Mouse (Mus musculus) heart, embryonic 12.5 days (tissue): ENCODE results near the gene Il34. TPM values are rescaled to one million over a fixed set of nuclear protein-coding genes. Genes with fewer than 3 reads are reported as not detected.

ENCODE experiments used
- ATAC-seq: fragments of 200-750 bp; cut with Nextera tagmentation; 2 replicates; pipeline ENCODE4 v1.8.0; 2017; ENCODE audit warnings: moderate TSS enrichment, moderate library complexity; ENCODE audit not compliant: insufficient number of reproducible peaks, low FRiP score
- H3K27ac ChIP-seq: fragments of 300-500 bp; sonication (generic); 2 replicates; pipeline ENCODE4 v1.5.1; 2016; ENCODE audit warnings: mild to moderate bottlenecking, moderate library complexity; ENCODE audit not compliant: poor library complexity, severe bottlenecking
- H3K27me3 ChIP-seq: fragments of 300-500 bp; sonication (generic); replicated peaks from 2 replicates; pipeline ENCODE4 v1.6.1; 2016; ENCODE audit warnings: mild to moderate bottlenecking, moderate library complexity
- H3K36me3 ChIP-seq: fragments of 300-500 bp; sonication (generic); 2 replicates; pipeline ENCODE4 v1.6.1; 2016; ENCODE audit warnings: mild to moderate bottlenecking, moderate library complexity
- H3K4me1 ChIP-seq: fragments of 300-500 bp; sonication (generic); replicated peaks from 2 replicates; pipeline ENCODE4 v1.6.1; 2016; ENCODE audit warnings: mild to moderate bottlenecking
- H3K4me2 ChIP-seq: fragments of 300-500 bp; sonication (generic); 2 replicates; pipeline ENCODE4 v1.6.1; 2016; ENCODE audit warnings: mild to moderate bottlenecking, moderate library complexity
- H3K4me3 ChIP-seq: fragments of 300-500 bp; sonication (generic); 2 replicates; pipeline ENCODE4 v1.5.1; 2016; ENCODE audit warnings: mild to moderate bottlenecking
- H3K9ac ChIP-seq: fragments of 300-500 bp; sonication (generic); 2 replicates; pipeline ENCODE4 v1.6.1; 2016; ENCODE audit warnings: mild to moderate bottlenecking, moderate library complexity
- H3K9me3 ChIP-seq: fragments of 300-500 bp; sonication (generic); replicated peaks from 2 replicates; pipeline ENCODE4 v1.6.1; 2016; ENCODE audit warnings: mild to moderate bottlenecking, moderate library complexity
- WGBS: fragments of 180-500 bp; shearing (Covaris S2); methylation state at CpG from one replicate; pipeline ENCODE4 v1.1.7; 2016; 5-methylcytosine and 5-hydroxymethylcytosine counted together
- polyA plus RNA-seq: library from polyadenylated mRNA; unstranded; fragments of >200 nt; fragmentation: Nextera tagmentation; extraction: Ambion mirVana; gene quantifications from 2 replicates; pipeline ENCODE4 v1.2.1, GENCODE M21; 2016

The Il34 gene
- polyA plus RNA-seq = 0.13 and 0.32 TPM in 2 replicates

GRCm38 (mm10) chr8:110805669-110806068 is at the start of gene Il34:
TSS of gene Il34 (minus strand) at chr8:110805924.
- Histone ChIP-seq H3K4me2 (peak within 1 kb of the TSS; percentile 35), H3K4me1 (peaks cover 28% of the 10 kb centered on the region), H3K27me3 (0 out of 2 replicates have a peak, but pooled peaks cover 3% of the 10 kb centered on the region), H3K9ac (no peak within 1 kb of the TSS), H3K27ac (no peak within 1 kb of the TSS), H3K36me3 (peaks cover 20% of the 10 kb centered on the region), H3K4me3 (no peak within 1 kb of the TSS), H3K9me3 (no peaks in the 10 kb centered on the region)
- WGBS = 30% methylated on average over 12 of the region's 12 CpGs
- no peak for ATAC-seq

DNA sequence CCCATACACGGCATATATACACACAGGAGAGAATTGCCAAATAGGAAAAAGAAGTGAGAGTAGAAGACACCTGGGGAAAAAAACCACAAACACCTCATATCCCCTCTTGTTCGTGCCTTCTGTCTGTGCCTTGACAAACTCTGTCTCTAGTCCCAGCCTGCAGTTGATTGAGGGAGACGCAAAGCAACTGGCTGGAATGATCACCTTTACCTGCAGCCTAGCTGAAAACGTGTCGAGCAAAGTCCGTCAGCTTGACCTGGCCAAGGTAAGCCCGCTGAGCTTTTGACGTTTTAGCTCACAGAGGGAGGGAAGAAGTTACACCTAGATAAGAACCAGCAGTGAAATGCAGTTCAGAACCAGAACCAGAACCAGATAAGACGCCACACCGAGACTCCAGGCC is 45.5 kb upstream of the Il34 start:
- WGBS = 92% methylated on average over 10 of the region's 10 CpGs
- Histone ChIP-seq H3K27me3 (no peaks in the 10 kb centered on the region), H3K36me3 (peaks cover 62% of the 10 kb centered on the region), H3K4me1 (peaks cover 8% of the 10 kb centered on the region), H3K4me2 (no peak overlapping the region), H3K9ac (no peak overlapping the region), H3K9me3 (no peaks in the 10 kb centered on the region), H3K27ac (no peak overlapping the region), H3K4me3 (no peak overlapping the region)
- no peak for ATAC-seq

- ATAC-seq = no peak
- 40% methylated on average over 14 of the region's 14 CpGs for WGBS
- Histone ChIP-seq H3K4me3 (peak overlapping the region; percentile 99), H3K27ac (0 out of 2 replicates have a peak overlapping the region, but pooled peaks have one; percentile 12), H3K27me3 (no peaks in the 10 kb centered on the region), H3K36me3 (peaks cover 50% of the 10 kb centered on the region), H3K9me3 (no peaks in the 10 kb centered on the region), H3K4me2 (peak overlapping the region; percentile 80), H3K4me1 (peaks cover 20% of the 10 kb centered on the region), H3K9ac (peak overlapping the region; percentile 94)
These were observed 42.1 kb upstream of the Il34 start for GRCm38 (mm10) chr8:110847645-110848495.

DNA sequence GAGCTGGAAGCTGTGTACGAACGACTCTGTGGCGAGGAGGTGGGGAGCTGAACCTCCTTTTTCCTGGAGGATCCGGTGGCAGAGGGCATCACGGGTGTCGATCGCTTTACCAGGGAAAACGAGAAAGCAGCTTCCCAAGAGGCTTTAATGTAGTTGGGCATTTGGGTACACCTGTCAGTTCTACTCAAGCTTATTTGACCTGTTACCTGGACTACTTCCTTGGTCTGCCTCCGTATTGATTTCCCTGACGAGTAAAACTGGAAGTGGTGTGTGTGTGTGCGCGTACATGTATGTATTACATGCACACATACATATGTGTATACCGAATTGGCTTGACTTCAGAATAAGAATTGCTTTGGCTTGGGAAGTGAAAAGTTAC is 41.4 kb upstream of the Il34 start:
- H3K27me3 ChIP-seq = no peaks in the 10 kb centered on the region
- H3K9ac ChIP-seq = peak overlapping the region; percentile 94
- WGBS = 1% methylated on average over 13 of the region's 13 CpGs
- no peaks in the 10 kb centered on the region for H3K9me3 ChIP-seq
- H3K27ac ChIP-seq = peak overlapping the region; percentile 82
- H3K4me1 ChIP-seq = peaks cover 20% of the 10 kb centered on the region
- peak overlapping the region; percentile 80 for H3K4me2 ChIP-seq
- peaks cover 50% of the 10 kb centered on the region for H3K36me3 ChIP-seq
- peak overlapping the region; percentile 99 for H3K4me3 ChIP-seq
- peak; percentile 15; the same call in 1 of the 2 replicates for ATAC-seq

- Histone ChIP-seq H3K36me3 (peaks cover 48% of the 10 kb centered on the region), H3K9ac (peak within 1 kb of the TSS; percentile 94), H3K4me2 (peak within 1 kb of the TSS; percentile 80), H3K4me1 (peaks cover 20% of the 10 kb centered on the region), H3K4me3 (peak within 1 kb of the TSS; percentile 99), H3K27ac (peak within 1 kb of the TSS; percentile 82), H3K27me3 (no peaks in the 10 kb centered on the region), H3K9me3 (no peaks in the 10 kb centered on the region)
- peak; percentile 90 for ATAC-seq
- WGBS = under 1% methylated on average over 53 of the region's 53 CpGs
These were observed 40.9 kb upstream of the Il34 start, which contains the start of the genes Cog4 and Sf3b3 for GRCm38 (mm10) chr8:110846405-110847170. TSS of gene Cog4 (plus strand) at chr8:110846600. TSS of gene Sf3b3 (minus strand) at chr8:110846787.

DNA sequence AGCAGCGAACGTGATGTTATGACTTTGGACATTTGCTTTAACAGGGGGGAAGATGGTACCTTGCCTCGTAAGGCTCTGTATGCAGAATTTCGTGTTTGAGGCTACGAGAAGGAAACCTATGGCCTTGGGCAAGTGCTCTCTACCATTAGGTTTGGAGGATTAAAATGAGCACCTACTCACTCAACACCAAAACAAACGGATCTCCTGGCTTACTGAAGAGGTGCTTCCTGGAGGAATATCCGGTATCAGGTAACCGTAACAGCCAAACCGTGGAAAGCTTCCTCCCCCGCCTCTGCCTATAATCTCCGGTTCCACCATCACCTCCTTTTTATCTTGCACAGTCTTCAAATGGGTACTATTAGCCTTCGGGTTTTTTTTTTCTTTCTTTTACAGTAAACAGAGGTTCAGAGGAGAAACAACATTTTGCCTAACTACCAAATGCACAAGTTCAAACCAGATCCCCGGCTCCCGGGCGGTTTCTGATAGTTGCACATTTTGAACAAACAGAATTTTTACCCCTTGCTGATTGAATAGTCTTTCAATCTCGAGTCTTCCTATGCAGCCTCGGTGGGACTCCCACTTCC is 40.2 kb upstream of the Il34 start:
- Histone ChIP-seq H3K27me3 (no peaks in the 10 kb centered on the region), H3K36me3 (peaks cover 48% of the 10 kb centered on the region), H3K9me3 (no peaks in the 10 kb centered on the region), H3K4me2 (peak overlapping the region; percentile 80), H3K9ac (peak overlapping the region; percentile 90), H3K4me3 (peak overlapping the region; percentile 99), H3K4me1 (peaks cover 20% of the 10 kb centered on the region), H3K27ac (peak overlapping the region; percentile 82)
- WGBS = 8% methylated on average over 17 of the region's 17 CpGs
- ATAC-seq = no peak

DNA sequence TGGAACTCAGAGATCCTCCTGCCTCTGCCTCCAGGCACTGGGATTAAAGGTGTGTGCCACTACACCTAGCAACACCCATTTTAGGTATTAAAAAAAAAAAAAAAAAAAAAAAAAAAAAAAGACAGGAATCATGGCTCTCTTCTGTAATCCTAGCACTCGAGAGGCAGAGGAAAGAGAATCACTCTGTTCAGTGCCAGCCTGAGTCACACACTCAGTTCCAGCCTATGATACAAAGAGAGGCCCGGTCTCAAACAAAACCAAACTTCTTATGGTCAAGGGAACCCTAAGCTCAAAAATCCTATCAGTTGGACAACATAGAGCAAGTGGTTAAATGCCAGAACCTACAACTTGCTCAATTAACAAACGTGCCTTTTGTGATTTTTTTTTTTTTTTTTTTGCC is 39.2 kb upstream of the Il34 start:
- H3K9me3 ChIP-seq = no peaks in the 10 kb centered on the region
- H3K27ac ChIP-seq = no peak overlapping the region
- no peak overlapping the region for H3K4me3 ChIP-seq
- H3K27me3 ChIP-seq = no peaks in the 10 kb centered on the region
- H3K4me2 ChIP-seq = no peak overlapping the region
- 76% methylated on average over 3 of the region's 3 CpGs for WGBS
- H3K9ac ChIP-seq = no peak overlapping the region
- peaks cover 48% of the 10 kb centered on the region for H3K36me3 ChIP-seq
- ATAC-seq = no peak
- H3K4me1 ChIP-seq = peaks cover 20% of the 10 kb centered on the region

DNA sequence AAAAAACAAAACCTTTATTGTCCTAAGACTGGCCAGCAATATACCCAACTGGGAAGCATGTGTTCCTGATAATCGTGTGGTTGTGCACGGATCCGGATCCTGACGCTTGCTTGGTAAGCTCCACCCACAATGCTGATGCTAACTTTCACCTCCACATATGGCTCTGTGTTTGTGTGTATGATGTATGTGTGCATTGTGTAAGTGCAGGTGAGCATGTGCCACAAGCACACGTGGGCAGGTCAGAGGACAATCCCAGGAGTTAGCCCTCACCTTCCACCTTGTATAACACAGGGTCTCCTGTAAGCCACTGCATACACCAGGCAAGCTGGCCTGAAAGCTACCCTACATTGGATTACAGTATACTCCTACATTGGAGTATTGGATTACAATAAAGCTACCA is 37.5 kb upstream of the Il34 start:
- Histone ChIP-seq H3K4me2 (no peak overlapping the region), H3K9me3 (no peaks in the 10 kb centered on the region), H3K9ac (no peak overlapping the region), H3K36me3 (peaks cover 59% of the 10 kb centered on the region), H3K4me1 (peaks cover 20% of the 10 kb centered on the region), H3K4me3 (no peak overlapping the region), H3K27ac (no peak overlapping the region), H3K27me3 (no peaks in the 10 kb centered on the region)
- WGBS = 92% methylated on average over 5 of the region's 5 CpGs
- ATAC-seq = no peak

GRCm38 (mm10) chr8:110842012-110842574 is 36.4 kb upstream of the Il34 start:
- Histone ChIP-seq H3K9me3 (no peaks in the 10 kb centered on the region), H3K4me3 (no peak overlapping the region), H3K9ac (no peak overlapping the region), H3K4me1 (peaks cover 13% of the 10 kb centered on the region), H3K36me3 (peaks cover 71% of the 10 kb centered on the region), H3K27ac (no peak overlapping the region), H3K27me3 (no peaks in the 10 kb centered on the region), H3K4me2 (no peak overlapping the region)
- ATAC-seq = no peak
- WGBS = 93% methylated on average over 3 of the region's 3 CpGs

DNA sequence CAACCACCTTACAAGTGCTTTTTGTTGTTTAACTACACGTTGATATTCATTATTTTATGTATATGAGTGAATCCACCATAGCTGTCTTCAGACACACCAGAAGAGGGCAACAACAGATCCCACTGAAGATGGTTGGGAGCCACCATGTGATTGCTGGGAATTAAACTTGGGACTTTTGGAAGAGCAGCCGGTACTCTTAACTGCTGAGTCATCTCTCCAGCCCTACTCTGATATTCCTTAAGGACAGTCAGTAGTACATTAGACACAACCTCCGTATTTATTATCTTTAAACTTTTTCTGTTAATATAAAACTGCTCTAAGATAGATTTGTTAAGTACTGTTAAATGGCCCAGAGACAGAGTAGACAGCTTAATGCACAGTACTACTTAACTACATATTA is 26.2 kb upstream of the Il34 start:
- Histone ChIP-seq H3K9me3 (no peaks in the 10 kb centered on the region), H3K4me2 (no peak overlapping the region), H3K36me3 (peaks cover 90% of the 10 kb centered on the region), H3K4me3 (no peak overlapping the region), H3K9ac (no peak overlapping the region), H3K27ac (no peak overlapping the region), H3K27me3 (no peaks in the 10 kb centered on the region), H3K4me1 (no peaks in the 10 kb centered on the region)
- ATAC-seq = no peak
- 89% methylated on average over 3 of the region's 3 CpGs for WGBS
